Mouse (Mus musculus) left cerebral cortex, adult 18-20 months (tissue): ENCODE data around the gene Trub2. TPM values are rescaled to one million over a fixed set of nuclear protein-coding genes. Genes with fewer than 3 reads are reported as not detected.
A peak's percentile ranks its signal among the peaks of the same experiment; 100 is the strongest.

Experiments used
- DNase-seq, 2 experiments: peaks; one replicate each; pipeline ENCODE4 v3.0.0; 2021 to 2022; ENCODE audit warnings: low spot score in 2 of 2, mixed read lengths in 1 of 2
- total RNA-seq, 2 experiments: library from RNA; stranded (reverse); gene quantifications; 2 replicates each; pipeline ENCODE4 v1.2.3; 2021

The Trub2 gene
- total RNA-seq, 2 experiments from 2014 or later, result 39.3 to 39.5 TPM

- DNase-seq, result no peak
These were observed 55.7 kb downstream of the Trub2 start for GRCm38 (mm10) chr2:29732559-29732958.

- DNase-seq, result peak in 1 of 2 experiments; percentile 37
These were observed 56.8 kb downstream of the Trub2 start for GRCm38 (mm10) chr2:29731545-29731944.

DNA sequence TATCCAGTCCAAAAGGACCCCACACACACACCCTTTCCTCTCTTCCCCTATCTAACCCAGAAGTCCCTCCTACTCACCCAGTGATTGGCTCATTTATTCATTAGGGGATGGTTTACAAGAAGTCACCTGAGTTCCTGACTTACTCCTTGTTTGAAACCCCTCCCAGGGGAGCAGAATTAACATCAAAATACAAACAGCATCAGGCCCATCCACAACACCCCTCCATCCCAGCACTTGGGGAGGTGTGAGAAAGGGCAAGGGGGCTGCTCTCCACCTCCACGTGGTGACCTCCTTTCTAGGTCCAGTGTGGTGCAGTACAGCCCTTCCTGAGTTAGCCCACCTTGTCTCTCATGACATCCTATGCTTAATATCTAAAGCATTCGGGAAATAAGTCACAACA, 58.8 kb downstream of the Trub2 start:
- no peak for DNase-seq

GRCm38 (mm10) chr2:29724664-29725365, 63.5 kb downstream of the Trub2 start:
- DNase-seq, result no peak

- no peak for DNase-seq
These were observed 65.2 kb downstream of the Trub2 start for GRCm38 (mm10) chr2:29723132-29723531.

DNA sequence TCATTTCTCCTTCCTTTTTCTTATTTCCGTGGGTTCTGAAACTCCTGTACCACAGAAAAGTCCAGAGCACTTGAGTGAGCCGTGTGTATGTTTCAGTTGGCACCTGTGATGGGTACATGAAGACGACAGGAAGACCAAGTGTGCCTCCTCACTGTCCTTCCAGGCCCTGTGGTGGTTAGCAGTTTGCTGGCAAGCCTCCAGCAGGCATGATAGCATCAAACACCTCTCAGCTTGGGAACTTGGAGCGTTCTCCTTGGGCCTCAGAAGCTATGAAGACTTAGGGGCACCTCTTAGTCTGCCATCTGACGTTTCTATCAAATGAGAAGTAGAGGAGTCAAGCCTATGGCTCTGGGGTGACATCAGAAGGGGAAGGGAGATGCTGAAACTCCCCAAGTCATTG, 69.7 kb downstream of the Trub2 start:
- DNase-seq, result no peak

DNA sequence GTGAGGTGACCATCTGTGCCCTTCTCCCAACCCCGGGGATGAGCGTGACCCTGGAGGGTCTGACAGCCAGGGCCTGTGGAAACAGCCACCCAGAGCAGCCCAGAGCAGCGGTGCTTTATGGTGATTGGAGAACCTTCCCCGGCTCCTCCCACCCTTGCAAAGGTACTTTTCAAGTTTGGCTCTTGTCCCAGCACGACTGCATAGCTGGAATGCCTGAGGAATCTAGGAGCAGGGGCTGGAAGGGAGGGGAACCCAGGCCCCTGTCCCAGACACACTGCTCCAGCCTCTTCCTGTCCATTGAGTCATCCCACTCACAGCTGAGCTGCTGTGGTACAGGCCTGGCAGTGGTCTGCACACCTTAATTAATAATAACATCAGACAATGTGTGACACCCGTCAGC, 71.6 kb downstream of the Trub2 start:
- no peak for DNase-seq

DNA sequence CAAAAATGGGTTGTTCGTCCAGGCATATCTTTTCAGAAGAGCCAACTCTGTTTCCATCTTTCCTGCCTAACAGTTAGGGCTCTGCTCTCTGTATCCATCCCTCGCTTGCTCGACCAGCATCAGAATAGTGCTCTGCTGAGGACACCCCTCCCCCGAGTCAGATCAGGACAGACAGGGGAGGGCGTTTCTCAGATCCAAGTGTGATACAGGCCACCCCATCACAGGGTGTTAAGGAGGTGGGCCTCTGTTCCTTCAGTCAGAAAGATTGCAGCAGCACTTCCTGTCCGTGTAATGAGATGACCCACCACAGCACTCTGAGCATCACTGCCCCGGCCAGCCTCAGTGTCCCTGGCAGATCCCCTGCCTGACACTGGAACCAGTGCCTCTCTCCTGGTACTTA, 72.2 kb downstream of the Trub2 start:
- no peak for DNase-seq

GRCm38 (mm10) chr2:29714127-29714526, 74.2 kb downstream of the Trub2 start:
- peak; percentile 40 to 65 for DNase-seq

DNA sequence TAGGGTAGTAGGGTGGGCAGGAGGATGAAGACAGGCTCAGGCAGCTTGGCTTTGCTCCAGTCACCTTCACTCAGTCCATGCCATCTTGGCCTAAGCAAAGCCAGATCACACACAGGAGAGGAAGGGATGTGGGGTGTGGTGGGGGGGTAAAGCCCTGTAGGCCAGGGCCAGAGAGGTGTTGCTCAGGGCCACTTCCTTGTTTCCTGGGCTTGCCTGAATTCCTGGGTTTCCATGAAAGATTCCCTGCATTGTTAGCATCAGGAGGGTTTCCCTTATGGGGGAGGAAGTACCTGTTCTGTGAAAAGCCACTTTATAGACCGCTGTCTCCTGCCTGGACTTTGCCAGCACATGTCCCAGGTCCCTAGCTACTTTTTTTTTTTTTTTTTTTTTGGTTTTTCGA, 74.8 kb downstream of the Trub2 start:
- no peak for DNase-seq

DNA sequence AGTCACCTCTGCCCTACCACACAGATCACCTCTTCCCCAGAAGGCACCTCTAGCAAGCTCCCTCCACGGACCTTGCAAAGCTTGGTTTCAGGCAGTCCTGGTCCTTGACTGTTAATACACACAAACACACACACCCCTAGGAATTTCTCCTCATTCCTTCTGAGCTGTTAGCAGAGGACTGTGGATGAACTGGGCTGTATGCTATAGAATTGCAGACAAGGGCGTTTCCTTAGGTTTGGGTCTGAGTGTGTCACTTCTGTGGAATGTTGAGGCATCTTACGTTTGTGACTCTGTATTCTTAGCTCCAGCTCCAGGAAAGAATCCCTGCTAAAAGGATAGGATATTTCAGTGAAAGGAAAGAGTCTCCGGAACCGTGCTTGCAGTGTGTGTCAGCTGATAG, 76.4 kb downstream of the Trub2 start:
- DNase-seq, result no peak

Other genes starting within 250 kb of the Trub2 start
- gene Rapgef1, start 168.8 kb downstream of the Trub2 start, total RNA-seq, result 100 to 1,000 TPM in 1 of 2 experiments, 10 to 100 TPM in 1; 91.4 to 100 TPM
- gene Gm13420, start 36.8 kb downstream of the Trub2 start, total RNA-seq, result 1 to 10 TPM; 2.1 to 2.5 TPM
- gene Gm13547, start 29.2 kb downstream of the Trub2 start, total RNA-seq, result not detected
- 10 to 100 TPM; 26.5 to 27.9 TPM for gene Coq4, start 1.0 kb downstream of the Trub2 start, total RNA-seq
- 10 to 100 TPM; 72.1 to 75.8 TPM for gene Slc27a4, start 14.1 kb upstream of the Trub2 start, total RNA-seq
- 10 to 100 TPM; 48.1 to 49.6 TPM for gene Urm1, start 31.6 kb upstream of the Trub2 start, total RNA-seq
- gene Cercam, start 80.7 kb upstream of the Trub2 start, total RNA-seq, result 1 to 10 TPM; 7.4 to 9.9 TPM
- gene Odf2, start 100.7 kb upstream of the Trub2 start, total RNA-seq, result 10 to 100 TPM; 84.6 to 94.6 TPM
- 10 to 100 TPM; 44.0 to 49.5 TPM for gene Gle1, start 146.9 kb upstream of the Trub2 start, total RNA-seq
- gene Sptan1, start 177.1 kb upstream of the Trub2 start, total RNA-seq, result 100 to 1,000 TPM; 825 to 827 TPM